Mouse (Mus musculus) cerebellum, adult 2 months (tissue): Measurements from ENCODE around the gene Taldo1.

ENCODE experiments used
- CTCF ChIP-seq: fragments of 200-500 bp; IDR thresholded peaks from 2 replicates; pipeline ENCODE4 v1.5.1; 2011; ENCODE audit warnings: low read depth, mild to moderate bottlenecking, control low read depth, low read length, moderate library complexity, borderline replicate concordance; ENCODE audit not compliant: insufficient read depth
- POLR2A ChIP-seq: fragments of 200-500 bp; IDR thresholded peaks from 2 replicates; pipeline ENCODE4 v1.6.1; 2011; ENCODE audit warnings: low read length, control low read depth, borderline replicate concordance; ENCODE audit not compliant: insufficient read depth

DNA sequence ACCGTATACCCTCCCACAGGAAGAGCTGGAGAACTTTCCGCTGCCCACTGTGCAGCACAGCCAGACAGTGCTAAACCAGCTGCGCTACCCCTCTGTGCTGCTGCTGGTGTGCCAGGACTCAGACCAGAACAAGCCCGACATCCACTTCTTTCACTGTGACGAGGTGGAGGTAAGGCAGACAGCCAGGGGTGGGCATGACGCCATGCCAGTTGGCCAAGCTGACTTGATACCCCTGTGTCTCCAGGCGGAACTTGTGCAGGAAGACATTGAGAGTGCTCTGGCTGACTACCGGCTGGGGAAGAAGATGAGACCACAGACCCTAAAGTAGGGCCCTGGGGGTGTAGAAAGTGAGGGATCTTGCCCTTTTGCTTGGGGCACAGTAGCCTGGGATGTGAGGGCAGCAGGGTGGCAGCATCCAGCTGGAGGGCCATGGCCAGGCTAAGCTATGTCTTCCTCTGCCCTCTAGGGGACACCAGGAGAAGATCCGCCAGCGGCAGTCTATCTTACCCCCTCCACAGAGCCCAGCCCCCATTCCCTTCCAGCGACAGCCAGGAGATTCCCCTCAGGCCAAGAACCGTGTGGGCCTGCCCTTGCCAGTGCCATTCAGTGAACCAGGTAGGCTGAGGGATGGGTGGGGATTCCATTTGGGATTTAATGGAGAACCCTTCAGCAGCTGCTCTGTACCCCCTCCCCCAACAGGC lies 36.2 kb upstream of the Taldo1 start:
- TF ChIP-seq CTCF (peak; percentile 33; the same call in 1 of the 2 replicates), POLR2A (no peak)
